Mouse (Mus musculus): ENCODE results near the gene Vac14.

Gene Vac14

DNA sequence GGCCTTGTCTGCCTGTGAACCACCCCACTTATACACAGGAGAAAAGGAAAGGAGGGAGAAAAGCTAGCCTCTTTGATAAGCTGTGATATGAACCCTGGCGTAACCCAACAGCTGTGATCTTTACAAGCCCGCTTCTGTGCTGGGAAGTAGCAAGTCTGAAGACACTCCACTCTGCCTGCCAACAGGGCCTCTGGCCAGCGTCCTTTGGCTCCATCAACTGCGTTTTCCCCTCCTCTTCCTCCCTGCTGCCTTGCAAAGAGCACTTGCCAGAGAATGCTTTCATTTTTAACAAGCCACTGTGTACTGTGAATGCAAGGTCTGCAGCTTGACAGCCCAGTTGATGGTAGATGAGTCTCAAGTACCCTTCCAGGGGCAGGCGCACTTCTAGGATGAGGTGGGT lies 69.3 kb downstream of the Vac14 start:
- DNase-seq (ENCODE audit: low read depth), result peak; percentile 37

DNA sequence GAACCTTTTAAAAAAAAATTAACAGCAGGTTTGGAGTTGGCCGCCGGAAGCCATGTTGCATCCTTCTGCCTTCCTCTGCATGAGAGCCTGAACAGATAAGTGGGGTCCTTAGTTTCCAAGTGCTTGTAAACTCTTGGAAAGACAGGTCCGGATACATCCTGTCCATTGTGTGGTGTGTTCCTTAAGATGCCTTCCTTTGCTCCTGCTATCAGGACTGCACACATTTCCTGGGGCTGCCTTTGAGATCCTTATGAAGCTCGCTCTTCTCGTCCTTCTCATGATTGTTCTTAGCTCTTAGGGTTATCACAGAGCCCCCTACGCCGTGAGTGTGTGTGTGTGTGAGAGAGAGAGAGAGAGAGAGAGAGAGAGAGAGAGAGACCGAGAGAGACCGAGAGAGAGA lies 71.6 kb downstream of the Vac14 start:
- no peak for DNase-seq (ENCODE audit: low read depth)

DNA sequence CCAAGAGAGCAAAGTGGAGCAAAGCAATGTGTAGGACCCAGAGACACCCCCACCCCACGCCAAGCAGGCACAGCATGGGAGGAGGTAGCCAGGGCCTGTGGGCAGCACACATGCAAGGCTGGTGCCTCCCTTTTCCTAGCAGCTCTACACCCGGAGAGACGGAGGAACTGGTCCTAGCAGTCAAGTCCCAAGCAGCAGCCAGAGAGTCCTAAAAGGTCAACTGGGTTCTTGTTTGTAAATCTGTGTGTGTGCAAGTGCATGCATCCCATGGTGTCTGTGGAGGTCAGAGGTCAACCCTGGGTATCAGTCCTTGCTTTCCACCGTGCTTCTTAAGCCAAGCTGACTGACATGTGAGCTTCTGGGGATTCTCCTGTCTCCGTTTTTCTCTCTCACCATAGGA lies 75.8 kb downstream of the Vac14 start:
- DNase-seq (ENCODE audit: low read depth), result no peak

DNA sequence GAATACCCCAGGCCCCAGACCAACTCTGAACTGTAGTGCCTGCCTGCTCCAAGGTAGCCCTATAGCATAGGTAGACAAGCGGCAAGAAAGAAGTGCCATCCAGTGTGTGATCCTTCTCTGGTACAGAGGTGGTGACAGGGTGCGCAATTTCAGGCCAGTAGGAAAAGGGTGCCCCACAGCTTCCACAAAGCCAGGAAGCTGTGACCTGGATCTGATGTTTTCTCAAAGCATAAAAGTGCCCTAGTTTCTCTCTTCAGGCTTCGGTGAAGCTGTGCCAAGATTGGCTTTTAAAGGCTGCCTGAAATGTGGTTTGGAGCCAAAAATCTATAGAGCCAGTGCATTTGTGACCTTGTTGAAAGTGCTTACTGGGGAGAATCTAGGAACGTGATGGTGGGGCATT lies 76.4 kb downstream of the Vac14 start:
- DNase-seq (ENCODE audit: low read depth), result peak; percentile 30

DNA sequence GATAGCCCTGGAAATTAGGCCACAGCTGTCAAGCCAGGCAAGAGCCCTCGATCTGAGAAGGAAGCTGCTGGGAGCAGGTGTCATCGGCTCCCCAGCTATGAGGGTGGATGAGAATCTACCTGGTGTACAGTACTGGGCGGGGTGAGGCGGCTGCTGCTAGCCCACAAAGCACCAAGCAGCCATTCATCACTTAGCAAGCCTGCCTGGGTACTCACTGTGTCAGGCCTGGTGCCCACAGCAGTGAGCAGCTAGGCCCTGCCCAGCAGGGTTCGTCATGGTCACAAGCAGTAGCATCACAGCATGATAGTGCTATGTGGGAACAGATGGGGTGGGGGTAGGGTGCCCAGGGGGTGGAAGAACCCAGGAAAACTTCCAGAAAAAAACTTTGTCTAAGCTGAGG lies 77.0 kb downstream of the Vac14 start:
- no peak for DNase-seq (ENCODE audit: low read depth)

DNA sequence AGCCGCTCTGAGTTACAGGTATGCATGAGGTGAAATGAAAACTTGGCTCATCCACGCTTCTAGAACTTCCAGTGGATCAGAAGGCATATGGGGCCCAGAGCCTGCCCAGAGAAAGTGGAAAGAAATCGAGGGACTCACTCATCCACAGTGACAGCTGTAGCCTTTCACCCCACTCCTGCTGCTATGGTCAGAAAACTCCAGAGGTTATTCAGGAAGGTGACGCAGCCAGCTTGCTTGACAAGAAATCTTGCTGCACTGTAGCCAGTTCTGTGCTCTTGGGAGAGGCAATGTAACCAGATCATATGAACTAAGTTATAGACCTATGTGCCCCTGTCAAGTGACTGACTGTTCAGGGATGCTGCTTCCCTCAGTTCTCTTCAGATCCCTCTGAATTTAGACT lies 77.7 kb downstream of the Vac14 start:
- DNase-seq (ENCODE audit: low read depth), result no peak

DNA sequence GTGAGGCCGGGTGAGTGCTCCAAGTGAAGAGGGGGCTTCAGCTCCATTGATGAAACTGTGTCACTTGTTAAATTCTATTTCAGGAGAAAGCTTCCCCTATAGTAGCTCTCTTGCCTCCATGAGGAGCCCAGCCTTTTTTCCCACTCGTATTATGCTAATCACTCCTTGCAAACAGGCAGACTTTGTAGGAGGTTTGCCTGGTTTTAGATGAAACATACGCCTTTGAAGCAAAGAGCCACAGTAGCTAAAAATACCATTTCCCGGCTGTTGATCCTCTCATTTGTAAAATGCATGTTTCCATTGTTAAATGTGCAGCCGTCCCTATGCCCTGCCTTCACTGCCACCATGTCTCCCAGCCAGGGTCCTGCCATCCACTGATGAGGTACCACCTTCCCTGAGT lies 79.2 kb downstream of the Vac14 start:
- no peak for DNase-seq (ENCODE audit: low read depth)

DNA sequence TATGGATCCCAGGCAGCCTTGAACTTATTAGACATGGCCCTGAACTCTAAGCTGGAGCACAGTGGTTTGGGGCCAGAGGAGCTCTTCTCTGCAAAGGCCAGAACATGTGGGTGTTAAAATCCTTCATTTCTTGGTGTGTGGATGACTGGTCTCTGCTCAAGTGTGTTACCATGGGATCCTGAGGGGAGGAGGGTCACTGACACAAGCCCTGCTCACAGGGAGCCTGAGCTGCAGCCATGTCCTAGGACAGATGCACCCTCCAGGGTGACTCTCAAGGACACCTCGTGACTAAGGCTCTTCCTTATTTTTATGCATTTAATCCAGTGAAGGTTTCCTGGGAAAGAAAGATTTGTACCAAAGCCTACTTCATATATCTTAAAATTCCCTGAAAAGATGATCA lies 79.7 kb downstream of the Vac14 start:
- DNase-seq (ENCODE audit: low read depth), result no peak

DNA sequence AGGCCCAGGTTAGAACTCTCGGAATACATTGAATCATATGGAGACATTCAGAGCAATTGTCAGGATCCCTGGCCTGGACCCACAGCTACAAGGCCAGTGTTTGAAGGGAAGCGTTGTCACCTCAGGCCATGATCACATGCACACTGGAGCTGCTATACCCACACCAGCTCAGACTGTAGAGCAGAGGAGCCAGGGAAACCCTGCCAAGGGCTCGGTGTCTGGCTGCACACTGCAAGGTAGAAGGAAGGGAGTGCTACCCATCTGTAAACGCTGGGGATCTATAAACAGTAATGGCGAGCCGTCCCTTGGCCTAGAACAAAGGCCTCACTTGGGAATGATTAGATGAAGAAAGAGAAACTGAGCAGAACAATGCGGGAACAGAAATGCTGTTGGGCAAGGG lies 81.1 kb downstream of the Vac14 start:
- DNase-seq (ENCODE audit: low read depth), result no peak

DNA sequence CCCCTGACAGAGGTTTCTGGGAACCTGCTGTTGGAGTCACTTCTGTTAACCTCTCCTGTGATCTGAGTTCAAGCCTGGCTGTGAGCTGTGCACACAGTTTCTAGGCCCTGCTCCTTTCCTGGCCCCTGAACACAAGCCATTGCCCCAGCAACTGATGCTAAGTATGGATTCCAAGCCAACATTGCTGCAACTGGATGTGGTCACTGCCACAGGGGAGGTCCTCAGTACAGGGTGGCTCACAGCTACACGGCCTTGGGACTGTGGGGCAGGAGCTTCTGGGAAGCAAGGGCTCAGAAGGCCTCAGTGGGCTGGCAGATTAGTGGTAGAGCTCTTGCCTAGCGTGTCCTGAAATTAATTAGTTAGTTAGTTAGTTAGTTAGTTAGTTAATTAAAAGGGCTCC lies 82.2 kb downstream of the Vac14 start:
- no peak for DNase-seq (ENCODE audit: low read depth)

DNA sequence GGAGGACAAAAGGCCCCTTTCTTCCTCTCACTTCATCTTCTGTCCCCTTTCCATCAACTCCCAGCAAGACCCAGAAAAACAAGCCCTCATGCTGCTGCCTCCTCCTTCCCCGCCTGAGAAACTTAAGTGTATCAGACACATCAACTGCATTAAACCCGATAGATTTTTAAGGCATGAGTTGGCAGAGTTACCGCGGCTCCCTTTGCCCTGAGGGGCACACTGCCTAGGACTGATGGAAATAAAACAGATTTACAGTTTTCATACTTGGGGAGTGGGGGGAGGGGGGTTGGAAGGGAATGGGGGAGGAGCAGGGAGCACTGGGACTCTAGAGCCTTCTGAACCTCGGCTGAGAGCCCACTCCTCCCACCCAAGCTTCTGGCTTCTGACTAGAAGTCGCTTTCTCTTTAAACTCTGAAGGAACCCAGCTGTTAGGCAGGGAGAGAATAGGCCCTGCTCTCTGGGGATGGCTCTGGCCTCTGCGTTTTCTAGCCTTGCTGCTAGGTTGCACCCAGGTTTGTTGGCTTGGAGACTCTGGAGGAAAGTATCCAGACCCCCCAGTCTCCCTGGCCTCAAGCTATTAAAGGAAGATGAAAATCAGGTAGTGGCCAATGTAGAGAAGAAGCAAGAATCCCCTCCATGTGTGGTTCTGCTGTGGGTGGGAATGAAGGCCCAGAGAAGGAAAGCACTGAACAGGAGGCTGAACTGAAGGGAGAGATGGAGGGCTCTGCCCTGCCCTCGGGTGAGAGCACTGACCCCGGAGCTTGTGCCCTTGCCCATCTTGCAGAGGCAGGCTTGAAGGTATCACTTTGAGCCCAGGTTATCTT lies 84.5 kb downstream of the Vac14 start:
- DNase-seq (ENCODE audit: low read depth), result peak; percentile 95

DNA sequence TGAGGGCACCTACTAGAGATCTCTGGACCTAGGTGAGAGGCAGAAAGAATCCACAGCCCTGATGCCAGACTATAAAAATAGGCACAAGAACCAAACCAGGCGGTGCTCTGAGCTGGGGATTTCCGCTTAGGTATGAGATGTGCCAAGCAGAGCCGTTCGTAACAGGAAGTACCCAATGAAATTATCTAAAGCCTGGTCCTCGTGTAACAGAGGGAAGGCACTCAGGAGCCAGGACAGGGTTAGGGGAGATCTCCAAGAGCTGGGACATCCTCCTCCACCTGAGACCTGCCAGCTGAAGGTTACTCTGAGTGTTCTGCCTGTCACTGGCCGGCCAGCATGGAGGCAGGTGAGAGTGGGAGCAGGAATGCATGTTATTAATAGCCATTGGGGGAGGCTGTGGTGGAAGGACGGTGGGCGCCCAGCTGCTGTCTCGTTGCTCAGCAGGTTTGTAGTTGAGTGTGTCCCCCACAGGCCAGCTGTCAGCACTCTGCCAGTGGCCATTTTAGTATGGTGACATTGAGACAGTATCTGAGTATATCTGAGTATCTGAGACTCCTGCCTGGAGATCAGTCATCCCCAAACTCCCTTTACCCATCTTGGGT lies 85.2 kb downstream of the Vac14 start:
- no peak for DNase-seq (ENCODE audit: low read depth)

DNA sequence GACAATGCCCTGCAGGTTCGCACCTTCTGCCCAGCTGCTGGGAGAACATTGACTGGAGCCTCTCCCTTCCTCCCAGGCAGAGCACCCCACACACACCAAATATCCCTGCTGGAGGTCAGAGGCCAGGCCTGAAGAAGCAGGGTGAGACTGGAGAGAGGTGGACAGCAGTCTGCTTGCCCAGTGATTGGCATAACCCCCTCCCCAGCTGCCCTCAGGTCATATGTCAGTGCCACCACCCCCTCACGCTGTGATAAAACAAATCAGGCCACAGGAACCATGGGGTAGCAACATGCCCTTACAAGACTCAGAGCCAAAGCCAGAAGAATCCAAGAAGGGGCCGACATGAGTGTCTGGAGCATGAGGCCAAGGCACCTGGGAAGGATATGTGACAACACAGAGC lies 85.7 kb downstream of the Vac14 start:
- DNase-seq (ENCODE audit: low read depth), result no peak

DNA sequence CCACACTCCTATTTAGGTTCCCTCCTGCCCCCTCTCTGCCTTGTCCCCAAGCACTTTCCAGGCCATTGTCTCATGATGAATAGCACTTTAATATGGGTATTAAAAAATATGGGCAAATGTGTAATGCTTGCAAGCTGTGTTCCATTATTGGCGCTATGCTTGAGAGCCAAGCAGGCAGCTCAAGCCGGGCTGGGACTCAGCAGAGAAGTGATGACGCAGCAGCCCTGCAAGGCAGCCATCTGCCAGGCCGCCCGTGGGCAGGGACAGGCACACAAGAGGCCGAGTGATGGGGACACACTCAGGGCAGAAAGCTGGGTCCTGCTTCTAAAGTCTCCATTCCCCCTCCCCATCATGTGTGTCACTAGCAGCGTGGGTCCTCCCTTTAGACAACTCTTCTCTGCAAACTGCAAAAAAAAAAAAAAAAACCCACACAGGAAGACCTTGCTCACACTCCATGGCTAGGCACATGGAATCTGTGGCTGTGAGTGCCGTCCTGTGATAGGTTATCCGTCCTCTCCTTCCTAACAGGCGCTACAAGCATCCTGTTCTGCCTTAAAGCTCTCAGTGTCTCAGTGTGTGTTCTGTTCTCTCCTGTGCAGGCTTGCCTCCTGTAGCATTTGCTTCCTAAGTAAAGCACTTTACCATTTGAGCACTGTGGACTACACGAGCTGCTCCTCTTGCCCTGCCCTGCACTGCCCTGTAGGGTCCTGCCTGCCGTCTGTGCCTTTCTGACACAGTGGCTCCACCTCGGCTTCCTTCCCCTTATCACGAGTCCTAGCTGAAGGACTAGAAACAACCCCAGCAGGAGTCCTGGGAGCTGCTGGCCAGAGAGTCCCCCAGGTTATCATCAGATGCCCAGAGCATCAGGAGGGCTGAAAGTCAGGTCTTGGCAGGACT lies 87.3 kb downstream of the Vac14 start:
- no peak for DNase-seq (ENCODE audit: low read depth)

DNA sequence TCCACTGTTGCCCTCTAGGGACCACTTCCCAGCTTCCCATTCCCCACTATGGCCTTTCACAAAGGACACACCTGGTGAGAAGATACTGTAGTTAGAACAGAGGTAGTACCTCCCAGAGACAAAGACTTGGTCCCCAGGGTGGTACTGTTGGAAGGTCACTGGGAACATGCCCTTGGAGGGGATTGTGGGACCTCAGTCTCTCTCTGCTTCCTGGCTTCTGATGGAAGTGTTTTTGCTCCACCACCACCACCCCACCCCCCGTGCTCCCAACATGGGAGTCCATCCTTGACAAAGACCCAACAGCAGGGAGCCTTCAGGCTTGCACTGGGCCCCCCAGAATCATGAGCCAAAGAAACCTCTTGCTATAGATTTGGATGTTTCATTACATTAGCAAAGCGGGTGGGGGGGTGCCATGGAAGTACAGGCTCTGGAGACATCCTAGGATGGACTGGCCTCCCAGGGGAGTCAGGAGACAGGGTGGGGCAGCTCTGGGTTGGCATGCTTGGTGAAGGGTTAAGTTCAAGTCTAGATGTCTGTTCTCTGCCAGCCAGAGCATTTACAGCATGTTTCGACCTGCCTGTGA lies 88.0 kb downstream of the Vac14 start:
- no peak for DNase-seq (ENCODE audit: low read depth)

DNA sequence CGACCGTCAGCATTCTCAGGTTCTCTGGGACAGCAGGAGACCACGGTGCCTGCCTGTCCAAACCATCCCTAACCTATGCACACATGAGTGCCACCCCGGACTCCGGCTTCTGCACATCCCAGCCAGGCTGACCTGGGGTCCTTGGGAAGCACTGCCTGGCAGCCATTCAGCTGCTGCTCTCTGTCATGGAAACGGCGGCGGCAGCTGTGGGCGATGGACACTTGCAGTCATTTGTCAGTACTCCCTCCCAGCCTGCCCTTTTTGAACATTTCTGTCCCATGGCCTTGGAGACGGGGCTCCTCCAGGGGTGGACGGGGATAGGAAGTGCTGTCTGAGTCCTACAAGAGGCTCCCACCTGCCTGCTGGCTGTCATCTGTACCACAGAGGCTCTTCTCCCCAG lies 90.0 kb downstream of the Vac14 start:
- DNase-seq (ENCODE audit: low read depth), result no peak

DNA sequence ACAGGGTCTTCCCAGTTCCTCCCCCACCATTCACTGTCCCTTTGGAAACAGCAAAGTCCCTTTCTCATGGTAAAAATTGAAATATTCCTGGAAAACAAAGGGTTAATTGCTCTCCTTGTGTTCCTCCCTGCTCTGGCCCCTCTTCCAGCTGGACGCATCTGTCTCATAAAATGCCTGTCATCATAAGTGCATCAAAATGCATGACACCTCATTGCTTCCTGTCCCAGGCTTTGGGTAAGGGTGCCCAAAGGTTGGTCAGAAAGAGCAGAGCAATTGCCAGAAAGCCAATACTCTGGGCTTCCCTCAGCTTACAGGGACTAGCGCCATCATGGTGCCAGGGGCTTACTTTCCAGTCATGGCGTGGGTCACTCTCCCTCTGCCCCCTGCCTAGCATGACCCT lies 92.2 kb downstream of the Vac14 start:
- DNase-seq (ENCODE audit: low read depth), result no peak

DNA sequence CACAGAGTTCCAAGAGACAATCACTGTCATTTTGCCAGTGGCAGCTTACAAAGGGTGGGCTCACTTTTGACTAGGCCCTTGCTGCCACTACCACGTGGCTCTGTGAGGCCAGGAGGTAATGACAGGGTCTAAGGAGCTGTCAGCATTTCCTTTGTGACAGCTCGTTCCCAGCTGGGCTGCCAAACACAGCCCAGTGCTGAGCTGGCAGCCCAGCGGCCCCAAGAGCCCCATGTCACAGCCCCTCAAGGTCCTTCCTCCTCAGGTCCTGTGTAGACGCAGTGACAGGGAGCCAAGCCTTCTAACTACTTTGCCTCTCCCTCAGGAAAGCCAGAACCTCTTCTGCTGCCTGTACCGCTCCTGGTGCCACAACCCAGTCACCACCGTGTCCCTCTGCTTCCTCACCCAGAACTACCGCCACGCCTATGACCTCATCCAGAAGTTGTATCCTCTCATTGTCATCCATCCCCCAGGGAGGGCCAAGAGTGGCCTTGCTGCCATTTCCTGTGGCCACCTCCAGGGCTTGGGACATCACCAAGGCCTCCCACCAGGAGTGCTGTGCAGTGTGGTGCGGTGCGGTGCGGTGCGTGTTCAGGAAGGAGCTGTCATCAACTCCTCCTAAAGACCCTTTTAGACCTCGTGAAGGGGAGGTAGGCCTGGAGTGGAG lies 93.0 kb downstream of the Vac14 start:
- DNase-seq (ENCODE audit: low read depth), result no peak

DNA sequence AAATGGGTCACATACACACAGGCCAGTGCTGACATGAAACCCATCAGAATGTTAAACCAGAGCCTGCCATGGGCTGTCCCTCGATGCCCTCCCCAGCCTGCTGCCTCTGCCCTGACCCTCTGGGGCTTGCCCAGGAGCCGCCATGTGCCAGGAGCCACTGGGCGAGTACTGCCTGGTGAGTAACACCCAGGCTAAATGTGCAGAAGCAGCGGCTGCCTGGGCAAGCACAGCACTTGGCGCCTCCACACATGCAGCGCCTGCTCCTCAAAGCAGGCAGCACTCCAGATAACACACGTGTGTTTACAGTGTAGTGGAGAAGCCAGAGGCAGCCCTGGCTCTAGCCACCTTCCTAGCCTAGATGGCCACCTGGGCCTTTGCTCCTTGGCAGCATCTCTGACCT lies 94.7 kb downstream of the Vac14 start:
- DNase-seq (ENCODE audit: low read depth), result peak; percentile 46

DNA sequence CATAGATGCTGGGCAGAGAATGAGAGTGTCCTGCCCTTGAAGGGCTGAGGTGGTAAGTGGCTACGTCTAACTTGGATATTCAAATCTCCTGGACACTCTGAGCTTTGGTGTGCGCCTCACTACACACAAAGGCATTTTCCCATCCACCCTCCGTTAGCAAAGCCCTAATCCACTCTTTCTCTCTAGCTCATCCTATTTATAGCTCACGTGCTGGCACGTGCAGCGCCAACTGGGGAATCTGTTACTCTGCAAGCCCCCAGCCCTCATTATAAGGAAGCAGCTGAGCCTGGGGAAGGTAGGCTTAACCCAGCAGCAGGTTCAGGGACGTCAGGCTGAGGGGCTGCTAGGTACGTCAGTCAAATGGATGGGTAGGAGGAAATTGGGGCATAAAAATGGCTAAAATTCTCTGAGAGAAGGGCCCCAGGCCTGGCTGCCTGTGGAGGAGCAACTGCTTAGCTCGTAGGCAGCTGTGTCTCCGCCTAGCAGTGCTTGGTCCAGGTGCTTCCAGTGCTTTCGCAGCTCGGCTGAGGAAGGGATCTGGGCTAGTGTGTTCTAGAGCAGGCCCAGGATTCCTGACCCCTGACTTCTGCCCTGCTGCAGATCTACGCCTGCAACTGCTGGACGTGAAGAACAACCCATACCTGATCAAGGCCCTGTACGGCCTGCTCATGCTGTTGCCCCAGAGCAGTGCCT lies 96.6 kb downstream of the Vac14 start:
- DNase-seq (ENCODE audit: low read depth), result no peak

DNA sequence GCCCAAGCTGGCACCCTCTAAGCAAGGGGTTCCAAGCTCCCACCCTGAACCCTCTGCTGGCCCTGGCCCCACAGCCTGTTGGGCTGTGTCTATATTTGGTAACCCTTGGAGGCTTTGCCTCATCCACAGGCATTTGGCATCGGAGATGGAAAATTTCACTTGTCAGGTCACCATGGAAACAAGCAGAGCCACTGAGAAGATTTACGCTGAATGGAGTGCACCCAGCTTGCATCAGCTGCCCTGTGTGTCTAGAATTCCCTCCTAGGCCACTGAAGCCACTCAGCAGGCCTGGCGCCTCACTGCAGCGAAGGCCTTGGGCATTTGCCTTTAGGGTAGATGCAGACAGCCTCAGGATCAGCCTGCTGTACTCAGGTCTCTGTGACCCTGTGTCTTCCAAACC lies 97.7 kb downstream of the Vac14 start:
- DNase-seq (ENCODE audit: low read depth), result peak; percentile 97
